Mouse (Mus musculus): ENCODE measurements at regions not wholly inside any gene's neighbourhood (a gene's known extent, or its start where the extent isn't known, plus 50 kb on each side); places are given as distances from the start of the nearest gene placed in this dataset.
"Not testable (repeated sequence)": the region's sequence is repeated elsewhere in the genome, so short reads cannot be mapped to it uniquely, and the experiment has no call there.

- no peak for DNase-seq (ENCODE audit: low spot score in 2 of 2)
These were observed 191.5 kb upstream of the Intu start for GRCm38 (mm10) chr3:40339492-40340030.

DNA sequence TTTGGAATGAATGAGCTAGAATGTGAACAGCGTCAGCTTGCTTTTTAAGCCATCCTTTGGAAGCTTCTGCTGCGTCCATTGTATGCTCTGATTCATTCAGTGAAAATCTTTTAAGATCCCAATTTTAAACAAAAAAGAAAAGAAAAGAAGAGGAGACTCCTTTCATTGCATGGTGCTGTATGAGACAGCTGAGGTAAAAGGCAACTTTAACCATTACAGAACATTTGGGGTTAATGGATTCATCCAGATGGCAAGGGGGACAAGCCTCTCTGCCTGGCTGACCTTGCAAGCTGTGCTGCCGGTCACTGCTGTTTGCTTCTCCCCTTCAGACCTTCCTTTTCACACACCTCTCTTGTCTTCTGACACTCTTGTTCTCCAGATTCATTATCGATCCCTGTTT, 176.0 kb upstream of the Intu start:
- DNase-seq (ENCODE audit: low spot score in 2 of 2): no peak

- no peak for DNase-seq (ENCODE audit: low spot score in 2 of 2)
These were observed 162.7 kb upstream of the Intu start for GRCm38 (mm10) chr3:40368421-40368820.

DNA sequence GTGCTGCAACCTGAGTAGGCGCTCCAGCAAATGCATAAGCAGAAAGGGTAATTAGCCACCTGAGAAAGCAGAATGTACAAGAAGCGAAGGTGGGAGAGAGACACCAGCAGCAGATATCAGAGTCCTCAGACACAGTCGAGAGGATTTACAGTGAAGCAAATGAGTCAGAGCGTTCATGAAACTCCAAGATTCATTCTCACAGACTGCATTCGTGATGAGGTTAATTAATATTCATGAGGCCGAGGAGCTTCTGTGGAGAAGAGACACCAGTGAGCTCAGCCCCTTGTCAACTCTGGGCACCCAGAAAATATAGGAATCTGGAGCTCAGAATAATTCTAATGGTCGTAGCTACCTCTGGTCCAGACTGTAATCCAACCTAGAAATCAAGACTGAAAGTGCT, 159.7 kb upstream of the Intu start:
- no peak for DNase-seq (ENCODE audit: low spot score in 2 of 2)

GRCm38 (mm10) chr3:40376220-40376619, 154.9 kb upstream of the Intu start:
- DNase-seq (ENCODE audit: low spot score in 2 of 2): not testable (repeated sequence)

- DNase-seq (ENCODE audit: low spot score in 2 of 2): no peak
These were observed 153.7 kb upstream of the Intu start for GRCm38 (mm10) chr3:40377416-40377815.

DNA sequence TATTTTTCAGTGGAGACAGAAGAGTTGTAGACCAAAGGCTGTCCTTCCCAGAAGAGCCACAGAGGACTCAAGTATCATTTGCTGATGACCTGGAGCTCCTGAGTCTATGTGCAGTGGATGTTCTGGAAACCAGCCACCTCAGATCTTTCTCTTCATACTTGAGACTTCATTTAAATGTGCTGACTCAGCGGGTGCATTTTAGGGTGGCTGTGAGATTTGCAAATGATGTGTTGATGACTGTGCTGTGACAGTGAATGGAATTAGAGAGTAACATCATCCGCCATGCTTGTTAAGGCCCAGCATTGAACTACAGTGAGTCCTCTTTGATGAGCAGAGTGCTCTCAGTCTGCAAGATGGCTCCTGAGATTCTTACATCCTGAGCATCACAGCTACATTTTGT, 152.0 kb upstream of the Intu start:
- no peak for DNase-seq (ENCODE audit: low spot score in 2 of 2)

GRCm38 (mm10) chr3:40391631-40392030, 139.5 kb upstream of the Intu start:
- DNase-seq (ENCODE audit: low spot score in 2 of 2): peak in 1 of 2 experiments; percentile 45

GRCm38 (mm10) chr3:40398184-40398583, 132.9 kb upstream of the Intu start:
- DNase-seq (ENCODE audit: low spot score in 2 of 2): no peak

DNA sequence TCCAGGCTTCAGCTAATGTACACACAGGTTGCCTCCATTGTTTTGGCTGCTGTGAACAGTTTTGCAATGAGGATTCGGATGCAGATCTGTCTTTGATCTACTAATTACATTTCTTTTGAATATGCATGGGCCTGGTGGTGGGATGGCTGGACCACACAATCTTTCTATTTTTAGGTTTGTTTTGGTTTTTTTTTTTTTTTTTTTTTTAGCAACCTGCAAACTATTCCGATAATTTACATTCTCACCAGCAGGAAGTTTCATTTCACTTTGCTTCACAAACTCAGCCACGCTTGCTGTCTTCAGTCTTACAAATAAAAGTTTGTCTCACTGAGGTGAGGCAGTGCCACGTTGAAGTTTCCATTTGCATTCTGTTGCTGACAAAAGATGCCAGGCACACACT, 127.7 kb upstream of the Intu start:
- DNase-seq (ENCODE audit: low spot score in 2 of 2): no peak

GRCm38 (mm10) chr3:40405095-40405948, 125.8 kb upstream of the Intu start:
- DNase-seq (ENCODE audit: low spot score in 2 of 2): no peak

GRCm38 (mm10) chr3:40405949-40406236, 125.2 kb upstream of the Intu start:
- no peak for DNase-seq (ENCODE audit: low spot score in 2 of 2)

DNA sequence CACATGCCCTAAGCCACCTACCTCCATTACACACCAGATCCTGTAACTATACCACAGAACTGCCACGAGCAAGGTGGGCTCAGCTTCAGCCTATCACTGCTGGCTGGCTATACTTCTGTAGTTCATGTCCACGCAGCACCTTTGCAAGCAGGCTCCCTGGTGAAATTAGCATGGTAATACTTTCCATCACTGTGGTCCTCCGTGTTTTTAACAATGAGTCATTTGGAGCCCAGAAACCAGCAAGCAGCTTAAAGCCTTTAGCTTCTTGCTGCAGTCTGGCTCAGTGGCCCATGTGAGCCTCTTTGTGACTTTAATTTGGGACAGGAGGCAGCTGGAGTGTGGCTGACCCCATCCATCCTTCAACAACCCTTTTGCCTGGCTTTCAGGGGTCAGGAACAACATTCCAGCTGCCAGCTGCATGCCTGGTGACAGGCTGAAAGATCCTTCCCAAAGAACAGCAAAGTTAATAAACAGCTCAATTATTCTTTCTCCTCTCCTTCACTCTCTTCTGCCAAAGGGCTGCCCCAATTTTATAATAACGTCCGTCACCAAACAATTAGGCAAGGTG, 122.1 kb upstream of the Intu start:
- DNase-seq (ENCODE audit: low spot score in 2 of 2): no peak

DNA sequence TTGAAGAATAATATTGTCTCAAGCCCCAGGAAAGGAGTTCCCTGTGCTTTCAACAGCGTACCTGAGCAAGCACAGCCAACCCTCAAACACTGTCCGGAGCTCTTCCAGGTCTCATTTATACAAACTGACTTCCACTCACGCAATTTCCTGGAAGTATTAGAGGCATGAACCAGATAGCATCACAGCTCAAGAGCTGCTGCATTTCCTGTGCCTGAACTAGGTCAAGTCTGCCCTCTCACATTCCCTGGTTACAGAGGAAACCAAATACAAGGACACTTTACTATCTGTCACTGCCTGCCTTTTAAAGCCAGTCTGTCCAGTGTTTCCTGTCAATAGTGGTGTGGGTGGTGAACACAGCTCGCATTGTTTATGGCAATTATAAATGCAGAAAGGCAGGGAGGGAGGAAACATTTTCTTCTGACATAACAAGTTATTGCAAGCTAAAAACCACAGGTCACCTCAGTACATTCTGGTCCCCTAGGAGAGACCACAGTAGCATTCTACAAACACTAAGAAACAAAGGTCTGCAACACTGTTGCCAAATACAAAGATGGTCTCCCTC, 120.3 kb upstream of the Intu start:
- no peak for DNase-seq (ENCODE audit: low spot score in 2 of 2)

DNA sequence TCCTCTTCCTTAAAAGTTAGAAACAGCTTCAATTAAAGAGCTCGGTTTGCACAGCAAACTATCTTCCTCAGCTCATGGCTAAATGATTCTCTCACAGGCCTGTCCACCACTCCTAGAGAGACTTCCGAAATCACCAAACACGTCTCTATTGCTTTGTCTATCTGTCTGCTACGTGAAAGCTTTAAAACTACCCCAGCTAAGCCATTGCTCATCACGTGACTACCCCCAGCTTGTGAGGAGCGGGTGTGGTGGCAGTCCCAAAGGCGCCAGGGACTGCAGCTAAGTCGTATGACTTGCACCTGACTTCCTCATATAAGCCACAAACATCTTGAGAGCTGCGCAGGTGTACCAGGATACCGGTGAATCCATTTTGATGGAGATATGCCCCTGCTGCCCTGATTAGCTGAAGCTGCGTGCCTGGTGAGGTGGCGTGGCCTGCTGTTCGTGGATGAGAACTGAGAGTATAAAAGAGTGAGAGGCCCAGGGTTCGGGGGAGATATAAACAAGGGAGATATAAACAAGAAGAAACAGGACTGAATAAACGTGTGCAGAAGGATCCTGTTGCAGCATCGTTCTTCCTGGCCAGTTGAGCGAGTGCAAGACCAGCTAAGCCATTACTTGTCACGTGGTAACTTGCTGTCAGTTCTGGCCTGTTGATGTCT, 105.8 kb upstream of the Intu start:
- DNase-seq (ENCODE audit: low spot score in 2 of 2): not testable (repeated sequence)

DNA sequence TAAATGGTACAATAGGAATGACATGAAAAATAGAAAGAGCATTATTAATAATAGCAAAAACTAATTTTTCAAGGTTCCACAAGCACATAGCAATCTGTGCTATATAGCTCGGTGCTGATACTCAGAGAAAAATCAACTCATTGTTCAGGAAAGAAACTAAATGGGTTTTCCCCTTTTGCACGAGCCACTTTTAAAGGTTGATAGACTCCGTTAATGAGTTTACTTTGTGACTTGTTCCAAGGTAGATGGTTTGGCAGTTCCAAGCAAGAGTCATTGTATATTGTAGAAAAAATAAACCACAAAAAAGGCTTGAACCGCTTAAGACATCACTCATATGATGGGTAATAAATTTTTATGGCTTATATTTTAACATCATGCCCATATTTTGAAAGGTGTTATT, 105.0 kb upstream of the Intu start:
- no peak for DNase-seq (ENCODE audit: low spot score in 2 of 2)

DNA sequence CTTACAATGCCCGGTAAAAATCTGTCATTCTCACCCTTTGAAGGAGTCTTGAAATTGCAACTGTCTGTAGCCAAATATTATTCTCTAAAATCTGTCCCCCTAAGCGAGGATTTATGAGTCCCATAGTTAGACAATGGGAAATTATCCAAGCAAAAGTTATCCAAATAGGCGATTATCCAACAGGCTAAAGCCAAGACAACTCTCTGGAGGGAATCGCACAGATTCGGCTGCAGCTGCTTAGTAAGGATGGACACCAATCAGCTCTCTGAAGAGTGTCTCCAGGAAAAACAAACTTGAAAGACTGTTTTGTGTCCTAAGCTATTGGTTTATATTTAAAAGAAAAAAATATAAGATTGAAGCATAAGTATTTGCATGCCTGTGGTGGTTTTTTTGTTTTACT, 103.1 kb upstream of the Intu start:
- no peak for DNase-seq (ENCODE audit: low spot score in 2 of 2)

GRCm38 (mm10) chr3:40438251-40438650, 92.8 kb upstream of the Intu start:
- DNase-seq (ENCODE audit: low spot score in 2 of 2): no peak

DNA sequence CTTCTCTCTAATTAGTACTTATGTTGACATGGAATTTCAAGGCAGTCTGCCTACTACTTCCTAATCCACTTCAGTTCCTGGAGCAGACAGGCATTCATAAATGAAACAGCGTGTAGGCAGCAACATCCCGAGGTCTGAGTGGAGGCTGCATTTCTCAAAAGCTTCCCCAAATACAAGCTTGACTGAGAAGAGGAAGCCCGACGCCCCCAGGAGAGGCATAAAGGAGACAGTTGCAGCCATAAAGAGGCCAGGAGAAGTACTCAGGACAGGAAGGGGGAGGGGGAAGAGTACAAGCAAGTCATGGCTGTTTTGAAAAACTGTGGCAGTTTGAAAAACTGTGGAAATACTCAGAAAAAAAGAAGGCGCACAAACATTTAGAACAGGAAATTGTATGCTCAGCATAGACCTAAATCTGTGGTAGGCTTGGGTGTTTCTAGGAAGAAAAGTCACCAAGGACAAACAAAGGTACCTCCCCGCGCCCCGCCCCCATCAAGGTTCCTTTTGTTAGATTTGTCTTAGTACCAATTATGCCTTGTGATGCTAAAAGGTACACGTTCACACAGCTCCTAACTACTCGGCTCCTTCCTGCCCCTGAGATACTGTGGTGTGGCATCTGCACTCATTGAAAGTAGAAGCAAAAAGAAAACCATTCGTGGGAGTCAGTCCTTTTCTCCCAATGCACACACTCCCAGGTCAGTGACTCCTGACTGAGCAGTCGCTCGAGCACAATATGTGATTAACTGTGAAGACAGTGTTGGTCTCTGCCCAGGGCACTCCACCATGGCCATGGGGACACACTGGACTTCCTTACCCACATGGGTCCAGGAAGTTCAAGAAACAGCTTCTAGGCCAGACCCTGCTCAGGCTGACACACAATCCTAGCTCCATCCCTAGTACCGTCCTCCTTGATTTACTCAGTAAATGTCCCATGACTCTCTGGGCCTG, 89.7 kb upstream of the Intu start:
- no peak for DNase-seq (ENCODE audit: low spot score in 2 of 2)

DNA sequence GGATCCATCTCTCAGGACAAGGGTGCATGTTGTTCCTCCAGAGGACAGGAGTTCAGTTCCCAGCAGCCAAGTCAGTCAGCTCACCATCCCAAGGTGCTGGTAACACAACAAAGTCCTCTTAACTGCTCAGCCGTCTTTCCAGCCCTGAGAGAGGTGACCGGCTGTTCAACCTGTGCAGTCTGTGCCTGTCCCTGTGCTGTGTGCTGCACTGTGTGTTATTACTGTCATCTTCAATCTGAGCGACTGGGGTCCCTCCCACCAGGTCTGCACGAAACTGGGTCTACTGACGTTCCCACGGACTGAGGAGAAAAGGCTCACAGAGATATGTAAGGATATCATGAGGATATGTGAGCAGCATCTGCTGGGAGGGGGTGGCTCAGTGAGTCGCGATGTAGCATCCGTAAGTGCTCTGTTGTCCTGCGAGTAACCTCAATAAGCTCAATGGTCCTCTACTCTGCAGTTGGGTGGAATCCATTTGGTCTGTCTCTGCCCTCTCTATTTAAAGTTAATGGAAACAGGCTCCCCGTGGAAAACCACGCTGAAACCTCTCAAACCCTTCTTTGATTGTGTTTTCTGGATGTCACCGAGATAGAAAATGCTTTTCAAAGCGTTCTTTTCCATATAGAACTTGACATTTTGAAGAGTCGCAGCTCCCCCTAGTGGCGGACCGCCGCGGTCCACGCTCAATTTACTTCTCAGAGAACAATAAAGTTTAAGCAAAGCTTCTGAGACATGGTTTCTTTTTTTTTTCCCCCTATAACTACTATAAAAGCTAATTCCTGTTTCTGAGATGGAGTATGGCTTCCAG, 87.1 kb upstream of the Intu start:
- peak; percentile 75 to 83 for DNase-seq (ENCODE audit: low spot score in 2 of 2)

DNA sequence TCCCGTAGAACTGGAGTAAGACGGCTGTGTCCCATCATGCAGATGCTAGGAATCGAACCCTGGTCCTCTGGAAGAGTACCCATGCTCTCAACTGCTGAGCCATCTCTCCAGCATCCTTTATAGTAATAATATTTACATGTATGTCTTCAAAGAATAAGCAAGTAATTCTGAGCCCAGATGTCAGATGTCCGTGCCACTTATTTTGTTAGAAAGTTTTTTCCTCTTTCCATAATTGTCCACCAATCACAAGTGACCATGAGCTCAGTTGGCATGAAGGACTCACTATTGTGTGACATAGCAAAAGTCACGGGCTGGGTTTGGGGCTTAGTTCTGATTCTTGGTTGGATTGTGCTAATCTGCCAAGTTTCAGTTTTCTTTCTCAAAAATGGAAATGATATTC, 78.1 kb upstream of the Intu start:
- DNase-seq (ENCODE audit: low spot score in 2 of 2): no peak
